Mouse (Mus musculus): Measurements from ENCODE around the gene Slc15a3.

The Slc15a3 gene

GRCm38 (mm10) chr19:10839010-10839892 is at the start of gene Slc15a3:
Slc15a3 (plus strand) TSS chr19:10839727.
- DNase-seq (ENCODE audit: low spot score in 2 of 2), result peak in 1 of 2 experiments; percentile 19

- DNase-seq (ENCODE audit: low spot score in 2 of 2), result peak in 1 of 2 experiments; percentile 9
Measured at GRCm38 (mm10) chr19:10790323-10790722, 49.2 kb upstream of the Slc15a3 start.

GRCm38 (mm10) chr19:10793044-10793443 is 46.5 kb upstream of the Slc15a3 start:
- no peak for DNase-seq (ENCODE audit: low spot score in 2 of 2)

- no peak for DNase-seq (ENCODE audit: low spot score in 2 of 2)
Measured at GRCm38 (mm10) chr19:10794916-10795315, 44.6 kb upstream of the Slc15a3 start.

GRCm38 (mm10) chr19:10798576-10798975 is 41.0 kb upstream of the Slc15a3 start:
- DNase-seq (ENCODE audit: low spot score in 2 of 2), result no peak

- DNase-seq (ENCODE audit: low spot score in 2 of 2), result no peak
Measured at GRCm38 (mm10) chr19:10799155-10799554, 40.4 kb upstream of the Slc15a3 start.

GRCm38 (mm10) chr19:10801070-10801469 is 38.5 kb upstream of the Slc15a3 start:
- no peak for DNase-seq (ENCODE audit: low spot score in 2 of 2)

GRCm38 (mm10) chr19:10801906-10802305 is 37.6 kb upstream of the Slc15a3 start:
- DNase-seq (ENCODE audit: low spot score in 2 of 2), result no peak

DNA sequence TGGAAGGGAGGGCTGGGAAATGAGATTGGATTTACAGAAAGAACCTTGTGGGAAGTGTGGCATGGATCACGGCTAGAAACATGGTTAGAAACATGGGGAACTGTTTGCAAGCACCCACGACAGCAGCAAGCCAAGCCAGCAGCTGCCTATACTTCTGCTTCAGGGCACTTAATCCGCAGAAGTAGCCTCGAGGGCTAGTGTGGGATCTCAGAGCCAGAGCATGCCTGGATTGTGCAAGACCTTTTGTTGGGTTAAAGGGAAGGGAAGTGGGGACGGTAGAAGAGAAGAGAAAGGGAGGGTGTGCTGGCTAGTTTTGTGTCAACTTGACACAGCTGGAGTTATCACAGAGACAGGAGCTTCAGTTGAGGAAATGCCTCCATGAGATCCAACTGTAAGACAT is 35.8 kb upstream of the Slc15a3 start:
- no peak for DNase-seq (ENCODE audit: low spot score in 2 of 2)

- no peak for DNase-seq (ENCODE audit: low spot score in 2 of 2)
Measured at GRCm38 (mm10) chr19:10804850-10805660, 34.5 kb upstream of the Slc15a3 start.

- DNase-seq (ENCODE audit: low spot score in 2 of 2), result no peak
Measured at GRCm38 (mm10) chr19:10805661-10806285, 33.8 kb upstream of the Slc15a3 start.

GRCm38 (mm10) chr19:10808524-10809233 is 30.8 kb upstream of the Slc15a3 start:
- DNase-seq (ENCODE audit: low spot score in 2 of 2), result no peak

DNA sequence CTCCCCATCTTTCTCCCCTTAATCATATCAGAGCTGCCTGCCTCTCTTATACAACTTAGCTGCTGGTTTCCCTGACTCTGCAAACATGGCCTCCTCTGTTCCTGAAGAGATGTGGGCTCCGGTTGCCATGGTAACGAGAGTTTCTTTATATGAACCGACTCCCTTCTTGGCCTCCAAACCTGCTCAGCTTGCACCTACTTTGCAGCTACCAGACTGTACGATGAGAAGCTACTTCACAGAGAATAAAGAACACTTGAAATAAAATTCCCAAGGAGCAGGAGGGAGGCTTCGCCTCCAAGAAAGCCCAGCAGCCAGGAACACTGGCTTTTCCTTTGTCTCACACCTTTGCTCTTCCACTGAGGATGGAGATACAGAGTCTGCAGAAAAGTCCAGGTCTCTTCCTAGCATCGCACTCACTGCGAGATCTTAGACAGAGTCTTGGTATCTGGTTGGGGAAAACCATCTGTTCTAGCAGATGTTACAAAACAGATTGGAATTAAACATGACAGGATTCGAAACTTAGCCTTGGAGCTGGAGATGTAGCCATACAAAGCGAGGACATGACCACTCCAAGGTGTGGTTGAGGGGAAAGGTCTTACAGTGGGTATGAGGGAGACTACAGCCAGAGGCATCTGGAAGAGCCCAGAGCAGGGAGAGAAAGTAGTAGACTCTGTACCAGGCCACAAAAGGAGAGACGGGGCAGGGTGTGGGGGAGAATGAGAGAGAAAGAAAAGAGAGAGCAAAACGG is 29.9 kb upstream of the Slc15a3 start:
- DNase-seq (ENCODE audit: low spot score in 2 of 2), result no peak

- no peak for DNase-seq (ENCODE audit: low spot score in 2 of 2)
Measured at GRCm38 (mm10) chr19:10810176-10810492, 29.4 kb upstream of the Slc15a3 start.

- no peak for DNase-seq (ENCODE audit: low spot score in 2 of 2)
Measured at GRCm38 (mm10) chr19:10811471-10811870, 28.1 kb upstream of the Slc15a3 start.

- no peak for DNase-seq (ENCODE audit: low spot score in 2 of 2)
Measured at GRCm38 (mm10) chr19:10813039-10813438, 26.5 kb upstream of the Slc15a3 start.

- DNase-seq (ENCODE audit: low spot score in 2 of 2), result no peak
Measured at GRCm38 (mm10) chr19:10813905-10814304, 25.6 kb upstream of the Slc15a3 start.

GRCm38 (mm10) chr19:10815871-10816270 is 23.7 kb upstream of the Slc15a3 start:
- peak; percentile 20 to 50 for DNase-seq (ENCODE audit: low spot score in 2 of 2)

DNA sequence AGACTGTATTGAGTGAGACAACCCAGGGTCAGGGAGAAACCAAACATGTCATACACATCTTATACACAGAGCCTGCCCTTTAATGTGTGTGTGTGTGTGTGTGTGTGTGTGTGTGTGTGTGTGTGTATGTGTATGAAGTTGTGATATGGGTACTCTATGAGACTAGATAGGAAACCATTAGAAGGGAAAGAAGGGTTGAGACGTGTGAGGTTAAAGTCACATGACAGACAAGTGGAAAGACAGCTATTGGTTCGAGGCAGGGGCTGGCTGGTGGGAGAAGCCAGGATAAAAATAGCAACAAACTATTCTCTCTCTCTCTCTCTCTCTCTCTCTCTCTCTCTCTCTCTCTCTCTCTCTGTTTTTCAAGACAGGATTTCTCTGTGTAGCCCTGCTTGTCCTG is 23.1 kb upstream of the Slc15a3 start:
- no peak for DNase-seq (ENCODE audit: low spot score in 2 of 2)

- no peak for DNase-seq (ENCODE audit: low spot score in 2 of 2)
Measured at GRCm38 (mm10) chr19:10818217-10818946, 21.1 kb upstream of the Slc15a3 start.
